Mouse (Mus musculus): ENCODE data around the gene Ssr2. TPM values are rescaled to one million over a fixed set of nuclear protein-coding genes. Genes with fewer than 3 reads are reported as not detected.
A peak's percentile ranks its signal among the peaks of the same experiment; 100 is the strongest.

Gene Ssr2
- 10 to 100 TPM; 41.1 to 54.8 TPM for total RNA-seq (2021)
- long read RNA-seq, experiment 1, transcript Ssr2-207 (6 exons, 1,059 nt): major isoform, 36 of 41 reads
- long read RNA-seq, experiment 1, partial matches to known transcripts: 1 of 41 reads
- long read RNA-seq, experiment 1, other reads (novel, unspliced or antisense): 1 of 41 reads
- long read RNA-seq, experiment 2, transcript Ssr2-207 (6 exons, 1,059 nt): major isoform, 36 of 40 reads
- long read RNA-seq, experiment 2, partial matches to known transcripts: 0 of 40 reads
- long read RNA-seq, experiment 2, other reads (novel, unspliced or antisense): 0 of 40 reads

DNA sequence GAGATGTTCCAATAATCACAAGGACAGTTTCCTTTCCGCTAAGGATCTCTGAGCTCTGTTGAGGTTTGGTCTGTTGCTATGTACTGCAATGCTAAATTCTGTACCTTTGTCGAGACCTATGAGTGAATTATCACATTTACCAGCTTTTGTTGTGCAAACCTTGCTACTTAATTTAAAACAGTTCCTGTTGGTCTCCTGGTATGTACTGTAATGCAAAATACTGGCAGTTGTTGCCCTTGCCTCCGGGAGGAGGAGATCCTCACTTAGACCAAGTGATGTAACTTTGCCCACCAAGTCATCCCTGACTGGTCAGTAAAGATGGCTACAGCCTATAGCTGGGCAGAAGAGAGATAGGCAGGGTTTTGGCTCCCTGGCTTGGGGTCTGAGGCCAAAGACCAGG lies at the start of gene Ssr2:
TSS of gene Ssr2 (plus strand) at position 337 of the 400 bp plus-strand sequence.
- no peak for DNase-seq

GRCm38 (mm10) chr3:88526157-88527131 lies 49.2 kb upstream of the Ssr2 start:
- DNase-seq: peak; percentile 92
- Histone ChIP-seq H3K27ac (peak overlapping the region; percentile 56), H3K4me3 (no peak overlapping the region)
- intact Hi-C loops (cut with DNase I): loop anchor here (1.0 to 5.0 kb wide), 2 partner anchors 42 to 119 kb away; no protein-coding TSS in a partner anchor
- no peak for TF ChIP-seq CTCF (IDR thresholded peaks at IDR 0.05)

More for the DNA sequence above, at the start of gene Ssr2:
- TF ChIP-seq CTCF (IDR thresholded peaks at IDR 0.05): no peak
- H3K27ac ChIP-seq: no peak within 1 kb of the TSS
- intact Hi-C loops (cut with DNase I): no loop called here
- H3K4me3 ChIP-seq: no peak within 1 kb of the TSS

- Histone ChIP-seq H3K27ac (peak overlapping the region; percentile 53), H3K4me3 (no peak overlapping the region)
- TF ChIP-seq CTCF (IDR thresholded peaks at IDR 0.05): no peak
- DNase-seq: peak; percentile 57
- intact Hi-C loops (cut with DNase I): loop anchor here (5.0 kb wide), 1 partner anchor 120 kb away; no protein-coding TSS in a partner anchor
Measured at GRCm38 (mm10) chr3:88527565-88527964, 48.1 kb upstream of the Ssr2 start.

GRCm38 (mm10) chr3:88528646-88529045 lies 47.0 kb upstream of the Ssr2 start:
- H3K4me3 ChIP-seq: no peak overlapping the region
- intact Hi-C loops (cut with DNase I): loop anchor here (5.0 kb wide), 1 partner anchor 121 kb away; no protein-coding TSS in a partner anchor
- DNase-seq: no peak
- no peak overlapping the region for H3K27ac ChIP-seq
- TF ChIP-seq CTCF (IDR thresholded peaks at IDR 0.05): no peak

- TF ChIP-seq CTCF (IDR thresholded peaks at IDR 0.05): no peak
- Histone ChIP-seq H3K4me3 (no peak overlapping the region), H3K27ac (no peak overlapping the region)
- intact Hi-C loops (cut with DNase I): loop anchor here (5.0 kb wide), 1 partner anchor 122 kb away; no protein-coding TSS in a partner anchor
- no peak for DNase-seq
Measured at GRCm38 (mm10) chr3:88529204-88530000, 46.3 kb upstream of the Ssr2 start.

DNA sequence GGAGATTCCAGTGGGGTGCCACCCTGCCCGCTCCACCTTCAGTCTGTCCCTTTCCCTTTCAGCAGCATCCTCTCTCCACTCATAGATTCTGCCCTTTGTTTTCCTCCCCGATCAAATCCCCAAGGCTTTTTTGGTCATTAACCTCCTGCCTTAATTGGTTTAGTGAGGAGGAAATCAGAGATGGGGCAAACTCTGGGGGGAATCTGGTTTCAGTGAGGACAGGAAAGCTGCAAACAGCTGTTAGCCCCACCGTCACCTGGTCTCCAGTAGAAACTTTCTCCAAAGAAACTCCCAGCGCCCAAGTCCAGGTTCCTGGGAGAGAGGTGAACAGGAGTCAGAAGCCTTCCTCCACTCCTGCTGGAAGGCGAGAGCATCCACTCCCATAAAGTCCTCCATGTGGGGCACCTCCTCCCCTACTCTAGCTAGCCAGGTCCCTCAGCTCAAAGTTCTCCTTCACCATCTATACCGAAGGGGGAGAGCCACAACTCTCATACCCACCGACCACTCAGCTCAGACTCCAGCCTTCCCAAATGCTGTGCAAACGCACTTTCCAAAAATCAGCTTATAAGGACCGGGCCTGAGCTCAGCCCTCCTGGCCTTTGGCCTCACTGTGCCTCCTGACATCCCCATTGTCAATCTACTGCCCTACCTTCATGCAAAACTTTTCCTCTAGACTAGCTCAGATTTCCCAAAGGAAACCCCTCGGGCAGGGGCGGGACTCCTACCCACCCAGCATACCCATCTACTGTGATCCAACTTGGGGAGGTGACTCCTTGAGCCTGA lies 45.4 kb upstream of the Ssr2 start:
- intact Hi-C loops (cut with DNase I): no loop called here
- H3K27ac ChIP-seq: peak overlapping the region; percentile 93; the same call in 1 of the 2 replicates

GRCm38 (mm10) chr3:88531348-88532298 lies 44.1 kb upstream of the Ssr2 start:
- Histone ChIP-seq H3K27ac (peak overlapping the region; percentile 93), H3K4me3 (peak overlapping the region; percentile 91)
- intact Hi-C loops (cut with DNase I): no loop called here
- no peak for TF ChIP-seq CTCF (IDR thresholded peaks at IDR 0.05)
- DNase-seq: peak; percentile 87

More for the DNA sequence above, 45.4 kb upstream of the Ssr2 start:
- DNase-seq: no peak
- TF ChIP-seq CTCF (IDR thresholded peaks at IDR 0.05): no peak
- peak overlapping the region; percentile 91 for H3K4me3 ChIP-seq

- intact Hi-C loops (cut with DNase I): no loop called here
- Histone ChIP-seq H3K27ac (peak within 1 kb of the TSS; percentile 93), H3K4me3 (peak within 1 kb of the TSS; percentile 91)
- TF ChIP-seq CTCF (IDR thresholded peaks at IDR 0.05): no peak
- no peak for DNase-seq
Measured at GRCm38 (mm10) chr3:88532299-88532674, 43.4 kb upstream of the Ssr2 start, which contains the start of gene Mex3a. Gene Mex3a (plus strand): TSS chr3:88532395.

DNA sequence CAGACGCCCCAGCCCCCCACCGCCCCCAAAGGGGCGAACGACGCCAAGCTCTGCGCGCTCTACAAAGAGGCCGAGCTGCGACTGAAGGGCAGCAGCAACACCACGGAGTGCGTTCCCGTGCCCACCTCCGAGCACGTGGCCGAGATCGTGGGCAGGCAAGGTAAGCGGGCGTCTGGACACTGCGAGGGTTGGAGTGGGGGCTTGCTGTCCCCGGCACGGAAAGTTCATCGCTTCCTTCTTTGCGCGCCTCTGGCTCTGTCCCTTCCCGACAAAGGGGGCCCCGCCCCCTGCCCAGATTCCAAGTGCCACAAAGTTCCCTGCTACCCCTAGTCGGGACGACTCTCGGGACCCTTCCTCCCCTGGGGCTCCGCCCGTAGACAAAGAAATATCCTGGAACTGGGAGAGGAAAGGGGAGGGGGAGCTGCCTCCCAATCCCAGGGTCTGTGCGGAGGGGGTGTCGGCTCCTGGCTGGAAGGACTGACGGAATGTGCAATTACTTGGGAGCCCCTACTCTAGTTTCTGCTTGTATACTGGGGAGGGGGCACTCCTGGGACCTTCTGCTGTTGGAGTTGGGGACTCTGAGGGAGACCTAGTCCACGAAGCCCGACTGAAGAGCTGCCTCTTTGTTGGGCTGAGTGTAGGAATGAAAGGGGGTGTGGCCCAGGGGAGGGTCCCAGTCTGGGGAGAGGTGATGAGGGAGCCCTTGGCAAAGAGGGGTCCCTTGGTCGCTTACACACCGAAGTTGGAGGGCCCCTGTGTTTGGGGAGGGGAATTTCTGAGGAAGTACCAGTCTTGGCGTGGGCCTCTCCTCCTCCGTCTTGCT lies 42.8 kb upstream of the Ssr2 start:
- H3K27ac ChIP-seq: no peak overlapping the region
- DNase-seq: peak; percentile 48
- TF ChIP-seq CTCF (IDR thresholded peaks at IDR 0.05): no peak
- intact Hi-C loops (cut with DNase I): no loop called here
- peak overlapping the region; percentile 91 for H3K4me3 ChIP-seq

Measured in gastrocnemius, adult 2 months (tissue).